Mouse (Mus musculus): ENCODE measurements at regions not wholly inside any gene's neighbourhood (a gene's known extent, or its start where the extent isn't known, plus 50 kb on each side); places are given as distances from the start of the nearest gene placed in this dataset.

DNA sequence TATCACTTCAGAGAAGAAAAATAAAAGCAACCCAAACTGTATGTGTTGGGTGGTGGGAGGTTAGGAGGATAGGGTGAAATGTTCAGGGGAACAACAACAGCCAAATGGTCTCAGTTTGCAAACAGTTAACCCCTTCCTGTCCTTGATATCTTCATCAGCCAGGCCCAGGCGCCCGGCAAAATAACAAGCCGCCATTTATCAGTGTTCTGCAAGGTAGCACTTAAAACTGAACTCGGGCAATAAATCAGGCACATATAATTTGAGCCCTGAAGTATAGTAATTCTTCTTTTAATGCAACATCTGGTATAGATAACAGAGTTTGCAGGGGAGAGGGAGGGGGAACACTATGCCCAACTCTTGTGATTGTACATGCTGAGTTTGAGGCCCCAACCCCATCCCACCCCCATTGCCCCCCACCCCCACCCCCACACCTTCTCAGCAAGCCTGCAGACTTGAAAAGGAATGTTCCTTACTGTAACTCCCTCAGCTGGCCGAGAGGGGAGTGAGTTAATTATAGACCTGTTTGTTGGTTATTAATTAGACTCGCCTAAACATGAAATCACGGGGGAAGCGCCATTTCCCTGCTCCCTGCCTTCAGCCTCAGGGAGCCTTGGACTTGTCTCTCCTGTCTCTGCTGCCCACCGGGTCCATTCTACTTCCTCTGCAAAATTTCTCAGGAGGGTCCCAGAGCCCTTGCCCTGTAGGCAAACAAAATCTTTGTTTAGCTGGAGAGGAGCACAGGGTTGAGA, 223.9 kb upstream of the Usp24 start:
- TF ChIP-seq POLR2A (IDR thresholded peaks at IDR 0.05; ENCODE audit: insufficient read length, low read depth): no peak
- no peak for TF ChIP-seq CEBPB (IDR thresholded peaks at IDR 0.05; ENCODE audit: insufficient read depth, poor library complexity, severe bottlenecking)
- TF ChIP-seq E2F4 (IDR thresholded peaks at IDR 0.05; ENCODE audit: insufficient read depth): no peak
- no peak for TF ChIP-seq TCF12 (IDR thresholded peaks at IDR 0.05; ENCODE audit: insufficient read depth, poor library complexity, severe bottlenecking)
- TF ChIP-seq POLR2AphosphoS2 (IDR thresholded peaks at IDR 0.05; ENCODE audit: insufficient read length, low read depth): no peak
- TF ChIP-seq USF1 (IDR thresholded peaks at IDR 0.05; ENCODE audit: low read depth): no peak
- no peak for TF ChIP-seq MAX (IDR thresholded peaks at IDR 0.05; ENCODE audit: low read depth)
- no peak for TF ChIP-seq TCF3 (IDR thresholded peaks at IDR 0.05; ENCODE audit: insufficient read length, low read depth)
- no peak for TF ChIP-seq REST (IDR thresholded peaks at IDR 0.05; ENCODE audit: insufficient read depth, insufficient read length)
- no peak for TF ChIP-seq SRF (IDR thresholded peaks at IDR 0.05; ENCODE audit: control insufficient read depth, insufficient read length, low read depth)
- TF ChIP-seq MYOG (IDR thresholded peaks at IDR 0.05; ENCODE audit: control insufficient read depth in 1 of 3, insufficient read depth in 1 of 3, insufficient read length in 2 of 3, low read depth in 2 of 3): no peak
- TF ChIP-seq MYOD1 (IDR thresholded peaks at IDR 0.05; ENCODE audit: control insufficient read depth in 1 of 3, insufficient read length in 2 of 3, low read depth in 2 of 3): no peak

Data from myocyte (in vitro differentiated cells).